Mouse (Mus musculus) gastrocnemius, adult 18-20 months (tissue): ENCODE results near the gene Tlx2. TPM values are rescaled to one million over a fixed set of nuclear protein-coding genes. Genes with fewer than 3 reads are reported as not detected.

Experiments
- DNase-seq: peaks from one replicate; pipeline ENCODE4 v3.0.0; 2021; ENCODE audit warnings: low spot score
- microRNA-seq: library from miRNA; unstranded; fragments of <30 nt; microRNA quantifications from one replicate; pipeline ENCODE4 v1.2.0, GENCODE M21; 2021
- total RNA-seq, 2 experiments: library from RNA; stranded (reverse); gene quantifications; 2 replicates each; pipeline ENCODE4 v1.2.3; 2021

Tlx2 gene
- total RNA-seq, 2 experiments from 2014 or later = not detected

DNA sequence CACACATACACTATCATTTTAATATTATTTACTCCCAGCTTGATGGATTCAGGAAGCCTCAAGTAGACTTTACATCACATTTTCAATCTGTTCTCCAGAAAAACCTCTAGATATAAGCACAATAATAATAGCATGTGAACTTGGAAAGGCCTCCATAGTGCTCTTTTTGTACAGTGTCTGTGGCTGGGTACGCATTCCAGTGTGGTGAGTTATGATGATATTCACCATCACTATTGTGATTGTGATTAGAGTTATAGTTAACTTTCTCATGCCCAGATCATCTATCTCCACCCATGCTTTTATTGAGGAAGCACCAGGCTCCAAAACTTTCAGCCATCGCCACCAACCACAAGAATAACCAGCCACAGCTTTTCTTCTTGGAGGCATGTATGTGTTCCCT, 46.3 kb downstream of the Tlx2 start:
- no peak for DNase-seq

- DNase-seq = no peak
Observed at GRCm38 (mm10) chr6:83023008-83023407, 47.1 kb downstream of the Tlx2 start.

DNA sequence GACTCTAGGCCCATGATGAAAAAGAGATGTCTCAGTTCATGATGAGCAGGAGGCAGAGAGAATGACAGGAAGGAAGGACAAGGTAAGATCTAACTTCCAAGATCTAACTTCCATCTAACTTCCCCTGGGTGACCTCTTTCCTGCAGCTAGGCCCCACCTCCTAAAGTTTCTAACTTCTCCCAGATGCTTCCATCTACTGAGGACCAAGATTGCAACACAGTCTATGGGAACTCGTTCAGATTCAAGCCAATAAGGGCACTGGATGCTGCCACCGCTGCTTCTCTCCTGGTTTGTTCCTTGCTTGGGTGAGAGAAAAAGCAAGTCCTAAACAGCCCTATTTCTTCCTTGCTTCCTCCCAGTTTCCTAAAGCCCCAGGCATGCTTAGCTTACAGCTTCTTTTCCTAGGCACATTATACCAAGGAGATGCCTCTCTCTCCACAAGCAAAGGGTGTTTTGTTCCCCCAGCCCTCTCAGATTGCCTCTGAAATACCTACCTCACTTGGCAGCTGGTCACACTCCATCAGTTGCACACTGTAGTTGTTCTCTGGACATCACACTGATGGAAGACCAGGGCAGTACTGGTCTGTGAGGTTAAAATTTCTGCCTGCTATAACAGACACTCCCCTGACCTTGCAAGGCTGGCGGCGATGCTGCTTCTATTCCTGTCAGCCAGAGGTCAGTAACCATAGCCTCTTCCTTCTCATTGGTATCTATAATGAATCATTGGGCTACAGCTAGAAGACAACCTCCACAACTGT, 49.1 kb downstream of the Tlx2 start:
- no peak for DNase-seq

DNA sequence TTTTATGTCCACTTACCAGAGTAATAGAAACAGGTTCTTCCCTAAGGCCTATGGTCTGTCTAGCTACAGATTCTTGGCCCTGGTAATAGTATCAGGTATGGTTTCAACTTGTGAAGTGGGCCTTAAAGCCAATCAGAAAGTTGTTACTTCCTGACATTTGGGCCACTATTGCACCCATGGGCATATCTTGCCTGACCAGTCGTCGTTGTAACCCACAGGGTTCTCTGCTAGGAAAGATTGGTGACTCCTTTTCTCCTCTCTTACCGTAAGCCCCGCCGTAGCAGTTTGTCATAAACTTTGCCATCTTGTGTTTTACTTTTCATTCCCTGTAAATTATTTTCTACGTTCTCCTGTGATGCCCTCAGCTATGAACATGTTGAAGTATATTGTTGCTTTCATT, 50.0 kb downstream of the Tlx2 start:
- no peak for DNase-seq

DNA sequence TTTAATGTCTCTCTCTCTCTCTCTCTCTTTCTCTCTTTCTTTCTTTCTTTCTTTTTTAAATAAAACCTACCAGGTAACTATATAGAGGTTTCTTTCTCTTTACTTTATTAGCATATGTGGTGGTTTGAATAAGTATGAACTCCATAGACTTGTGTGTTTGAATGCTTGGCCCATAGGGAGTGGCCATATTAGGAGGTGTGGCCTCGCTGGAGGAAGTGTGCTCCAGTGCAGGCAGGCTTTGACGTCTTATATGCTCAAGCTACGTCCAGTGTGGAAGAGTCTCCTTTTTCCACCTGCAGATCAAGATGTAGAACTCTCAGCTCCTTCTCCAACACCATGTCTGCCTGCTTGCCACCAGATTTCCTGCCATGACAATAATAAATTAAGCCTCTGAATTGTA, 51.0 kb downstream of the Tlx2 start:
- no peak for DNase-seq

Small RNA genes within 50 kb of the gene (microRNA-seq; reads per million reads assigned to microRNA genes)
- not detected for gene Mir3470a
- not detected for gene Mir7040

Other genes starting within 250 kb of the Tlx2 start
- under 1 TPM in 1 of 2 experiments, not detected in 1; 0.07 TPM for gene Sema4f, start 130.5 kb downstream of the Tlx2 start, total RNA-seq
- gene M1ap, start 123.4 kb downstream of the Tlx2 start, total RNA-seq = not detected
- gene Dok1, start 36.8 kb downstream of the Tlx2 start, total RNA-seq = 1 to 10 TPM; 1.1 to 1.4 TPM
- 1 to 10 TPM; 1.2 to 1.4 TPM for gene Loxl3, start 36.1 kb downstream of the Tlx2 start, total RNA-seq
- gene Aup1, start 15.8 kb downstream of the Tlx2 start, total RNA-seq = 100 to 1,000 TPM in 1 of 2 experiments, 10 to 100 TPM in 1; 94.0 to 101 TPM
- 10 to 100 TPM; 15.3 to 17.4 TPM for gene Htra2, start 15.0 kb downstream of the Tlx2 start, total RNA-seq
- gene Dqx1, start 12.4 kb downstream of the Tlx2 start, total RNA-seq = under 1 TPM; 0.27 to 0.45 TPM
- 1 to 10 TPM; 9.1 to 9.3 TPM for gene Pcgf1, start 7.6 kb upstream of the Tlx2 start, total RNA-seq
- under 1 TPM; 0.28 to 0.39 TPM for gene Lbx2, start 16.1 kb upstream of the Tlx2 start, total RNA-seq
- under 1 TPM; 0.90 to 0.94 TPM for gene Ccdc142, start 31.3 kb upstream of the Tlx2 start, total RNA-seq
- under 1 TPM; 0.53 to 0.76 TPM for gene Gm42688, start 31.3 kb upstream of the Tlx2 start, total RNA-seq
- 100 to 1,000 TPM; 102 TPM for gene Mrpl53, start 38.7 kb upstream of the Tlx2 start, total RNA-seq
- 1 to 10 TPM; 6.2 to 6.5 TPM for gene Mogs, start 45.2 kb upstream of the Tlx2 start, total RNA-seq
- gene Wbp1, start 51.3 kb upstream of the Tlx2 start, total RNA-seq = 10 to 100 TPM; 46.4 to 46.7 TPM
- gene Ino80b, start 55.1 kb upstream of the Tlx2 start, total RNA-seq = 10 to 100 TPM; 15.6 to 15.7 TPM
- 10 to 100 TPM in 1 of 2 experiments, 1 to 10 TPM in 1; 9.3 to 11.7 TPM for gene Rtkn, start 65.2 kb upstream of the Tlx2 start, total RNA-seq
- gene Wdr54, start 86.1 kb upstream of the Tlx2 start, total RNA-seq = 1 to 10 TPM; 1.2 to 1.9 TPM
- under 1 TPM in 1 of 2 experiments, not detected in 1; 0.14 TPM for gene 1700003E16Rik, start 86.1 kb upstream of the Tlx2 start, total RNA-seq
- 100 to 1,000 TPM; 124 to 133 TPM for gene Dctn1, start 95.6 kb upstream of the Tlx2 start, total RNA-seq
- gene Slc4a5, start 149.5 kb upstream of the Tlx2 start, total RNA-seq = not detected